11 mouse cellular contexts compared by ENCODE assay signal in genomic region chr5:120437539-120437938, GRCm38 (mm10). TPM values are rescaled to one million over a fixed set of nuclear protein-coding genes. Genes with fewer than 3 reads are reported as not detected.
DNase-seq lines count a peak whose midpoint lies in the region; ATAC-seq and TF ChIP-seq lines count a peak whose summit lies in the region.
"Had no signal": no experiment of that assay in that cellular context is flagged by ENCODE, and none has a peak within 500 bp of the region (broad histone marks: within the 10 kb centered on the region; RNA-seq: fewer than 3 reads in every experiment).

No protein-coding gene starts in this region.

- no peak overlapping the region for H3K27ac ChIP-seq in lung, embryonic 15.5 days
- no peak overlapping the region for H3K27ac ChIP-seq in forebrain, embryonic 16.5 days (ENCODE audit: low read length)
- peak overlapping the region; percentile 91 for H3K27ac ChIP-seq in midbrain, embryonic 10.5 days (replicated peaks)
- H3K27ac ChIP-seq in stomach, postnatal 0 days (replicated peaks): no peak overlapping the region
- H3K27ac ChIP-seq: liver, embryonic 13.5 days had no signal

- H3K4me2 ChIP-seq in lung, embryonic 15.5 days: no peak overlapping the region
- peak overlapping the region; percentile 36 for H3K4me2 ChIP-seq in forebrain, embryonic 16.5 days (ENCODE audit: low read length)
- peak overlapping the region; percentile 37; the same call in 1 of the 2 replicates for H3K4me2 ChIP-seq in stomach, postnatal 0 days (replicated peaks; ENCODE audit: low read depth)
- H3K4me2 ChIP-seq: liver, embryonic 13.5 days had no signal

- DNase-seq in lung, adult 2 months: no peak
- peak; percentile 50 for DNase-seq in midbrain, embryonic 10.5 days (ENCODE audit: low spot score)
- DNase-seq in stomach, postnatal 0 days (ENCODE audit: low spot score): no peak
- no peak for DNase-seq in ovary, adult 18-20 months (ENCODE audit: low spot score)
- no peak for DNase-seq in kidney, adult 11 months
- DNase-seq: cerebellum, adult 9-10 months; layer of hippocampus, adult 9-11 months; liver, embryonic 13.5 days; thymus, adult 18-20 months had no signal

- no peak for TF ChIP-seq POLR2A in lung, adult 2 months (IDR thresholded peaks at IDR 0.05; ENCODE audit: borderline replicate concordance, extremely low read depth, low read depth, low read length)

- no peaks in the 10 kb centered on the region for H3K36me3 ChIP-seq in lung, embryonic 15.5 days
- H3K36me3 ChIP-seq in forebrain, embryonic 16.5 days (ENCODE audit: control insufficient read depth, insufficient read depth): no peaks in the 10 kb centered on the region
- peaks cover 3% of the 10 kb centered on the region; the same call in 1 of the 2 replicates for H3K36me3 ChIP-seq in midbrain, embryonic 10.5 days
- no peaks in the 10 kb centered on the region for H3K36me3 ChIP-seq in stomach, postnatal 0 days (ENCODE audit: control insufficient read depth, insufficient read depth, low read length)
- H3K36me3 ChIP-seq: liver, embryonic 13.5 days had no signal

- no peak for TF ChIP-seq EP300 in stomach, postnatal 0 days (optimal IDR thresholded peaks at IDR 0.05)

- no peaks in the 10 kb centered on the region for H3K9me3 ChIP-seq in lung, embryonic 15.5 days
- H3K9me3 ChIP-seq in forebrain, embryonic 16.5 days (ENCODE audit: control insufficient read depth, low read length): no peaks in the 10 kb centered on the region
- no peaks in the 10 kb centered on the region for H3K9me3 ChIP-seq in midbrain, embryonic 10.5 days (replicated peaks)
- H3K9me3 ChIP-seq in stomach, postnatal 0 days (ENCODE audit: control insufficient read depth, low read length): no peaks in the 10 kb centered on the region
- H3K9me3 ChIP-seq: liver, embryonic 13.5 days had no signal

- H3K27me3 ChIP-seq in lung, embryonic 15.5 days: peaks cover 97% of the 10 kb centered on the region
- peaks cover 63% of the 10 kb centered on the region for H3K27me3 ChIP-seq in forebrain, embryonic 16.5 days (replicated peaks; ENCODE audit: control insufficient read depth, insufficient read depth, low read length)
- peaks cover 98% of the 10 kb centered on the region for H3K27me3 ChIP-seq in midbrain, embryonic 10.5 days (ENCODE audit: low read depth, poor library complexity, severe bottlenecking)
- peaks cover 46% of the 10 kb centered on the region for H3K27me3 ChIP-seq in stomach, postnatal 0 days (ENCODE audit: control insufficient read depth, insufficient read depth, low read length)

- H3K4me1 ChIP-seq in lung, embryonic 15.5 days: peaks cover 26% of the 10 kb centered on the region
- H3K4me1 ChIP-seq in lung, adult 2 months (ENCODE audit: control insufficient read depth, insufficient read depth, low read length): no peaks in the 10 kb centered on the region; the same call in none of the 2 replicates
- peaks cover 28% of the 10 kb centered on the region for H3K4me1 ChIP-seq in forebrain, embryonic 16.5 days (replicated peaks; ENCODE audit: control insufficient read depth, insufficient read depth, low read length)
- peaks cover 78% of the 10 kb centered on the region for H3K4me1 ChIP-seq in midbrain, embryonic 10.5 days
- H3K4me1 ChIP-seq in stomach, postnatal 0 days (replicated peaks; ENCODE audit: control insufficient read depth, insufficient read depth): no peaks in the 10 kb centered on the region; the same call in 1 of the 2 replicates

- no peak for ATAC-seq in lung, embryonic 15.5 days (ENCODE audit: borderline replicate concordance, extremely low read depth, low FRiP score, low TSS enrichment)
- no peak for ATAC-seq in forebrain, embryonic 16.5 days
- ATAC-seq in stomach, postnatal 0 days (ENCODE audit: low FRiP score, low TSS enrichment): no peak

- WGBS in lung, embryonic 15.5 days: 1% methylated on average over 17 of the region's 17 CpGs
- 4% methylated on average over 17 of the region's 17 CpGs for WGBS in lung, adult 2 months
- WGBS in forebrain, embryonic 16.5 days: 1% methylated on average over 17 of the region's 17 CpGs
- WGBS in midbrain, embryonic 10.5 days: under 1% methylated on average over 17 of the region's 17 CpGs
- under 1% methylated on average over 17 of the region's 17 CpGs for WGBS in stomach, postnatal 0 days

- no peak overlapping the region for H3K9ac ChIP-seq in lung, embryonic 15.5 days
- H3K9ac ChIP-seq in forebrain, embryonic 16.5 days (replicated peaks; ENCODE audit: low read depth, low read length): no peak overlapping the region
- no peak overlapping the region for H3K9ac ChIP-seq in stomach, postnatal 0 days (ENCODE audit: low read length)
- H3K9ac ChIP-seq: liver, embryonic 13.5 days had no signal

- 0 out of 2 replicates have a peak overlapping the region, but pooled peaks have one; percentile 4 for H3K4me3 ChIP-seq in lung, embryonic 15.5 days
- no peak overlapping the region for H3K4me3 ChIP-seq in lung, adult 2 months (replicated peaks; ENCODE audit: extremely low read depth, low read depth, low read length)
- no peak overlapping the region for H3K4me3 ChIP-seq in forebrain, embryonic 16.5 days (replicated peaks; ENCODE audit: low read length)
- peak overlapping the region; percentile 59 for H3K4me3 ChIP-seq in midbrain, embryonic 10.5 days
- H3K4me3 ChIP-seq in stomach, postnatal 0 days (ENCODE audit: low read depth, low read length): no peak overlapping the region; the same call in 1 of the 2 replicates
- H3K4me3 ChIP-seq: liver, embryonic 13.5 days had no signal

- TF ChIP-seq CTCF in lung, adult 2 months (IDR thresholded peaks at IDR 0.05; ENCODE audit: insufficient read depth, low read length): no peak
- TF ChIP-seq CTCF in stomach, postnatal 0 days (IDR thresholded peaks at IDR 0.05; ENCODE audit: low read depth): no peak

RNA-seq across cellular contexts. Expression of gene Lhx5, which starts 6.0 kb away (rescaled TPM):
- polyA plus RNA-seq in lung, embryonic 15.5 days (2015; fragmentation: Nextera tagmentation; extraction: Ambion mirVana): 0.05 TPM in 1 of 2 replicates, not detected in the other
- not detected in 2 replicates for polyA plus RNA-seq in lung, adult 2 months (2012; rRNA removed)
- 3.8 and 7.0 TPM in 2 replicates for polyA plus RNA-seq in forebrain, embryonic 16.5 days (2015; fragmentation: Nextera tagmentation; extraction: Ambion mirVana)
- 23.5 and 30.5 TPM in 2 replicates for polyA plus RNA-seq in midbrain, embryonic 10.5 days (2016; fragmentation: Nextera tagmentation; extraction: Ambion mirVana)
- 0.16 and 0.18 TPM in 2 replicates for polyA plus RNA-seq in stomach, postnatal 0 days (2015; fragmentation: Nextera tagmentation; extraction: Ambion mirVana)
- polyA plus RNA-seq: liver, embryonic 13.5 days had no signal

RNA-seq across cellular contexts. Expression of gene Sdsl, which starts 35.1 kb away (rescaled TPM):
- 7.3 and 7.6 TPM in 2 replicates for polyA plus RNA-seq in lung, embryonic 15.5 days (2015; fragmentation: Nextera tagmentation; extraction: Ambion mirVana)
- 2.1 and 2.3 TPM in 2 replicates for polyA plus RNA-seq in lung, adult 2 months (2012; rRNA removed)
- 1.9 and 2.3 TPM in 2 replicates for polyA plus RNA-seq in forebrain, embryonic 16.5 days (2015; fragmentation: Nextera tagmentation; extraction: Ambion mirVana)
- polyA plus RNA-seq in midbrain, embryonic 10.5 days (2016; fragmentation: Nextera tagmentation; extraction: Ambion mirVana): 5.5 and 6.2 TPM in 2 replicates
- polyA plus RNA-seq in stomach, postnatal 0 days (2015; fragmentation: Nextera tagmentation; extraction: Ambion mirVana): 16.2 and 16.8 TPM in 2 replicates

RNA-seq across cellular contexts. Expression of gene Sds, which starts 38.8 kb away (rescaled TPM):
- polyA plus RNA-seq in lung, embryonic 15.5 days (2015; fragmentation: Nextera tagmentation; extraction: Ambion mirVana): not detected in 2 replicates
- 0.65 and 0.70 TPM in 2 replicates for polyA plus RNA-seq in lung, adult 2 months (2012; rRNA removed)
- polyA plus RNA-seq in forebrain, embryonic 16.5 days (2015; fragmentation: Nextera tagmentation; extraction: Ambion mirVana): not detected in 2 replicates
- polyA plus RNA-seq in midbrain, embryonic 10.5 days (2016; fragmentation: Nextera tagmentation; extraction: Ambion mirVana): not detected in 2 replicates
- polyA plus RNA-seq in stomach, postnatal 0 days (2015; fragmentation: Nextera tagmentation; extraction: Ambion mirVana): not detected in 2 replicates
- polyA plus RNA-seq: liver, embryonic 13.5 days had no signal

Comparison
In these comparisons a context has a peak if more than half of its experiments do, and no peak if none do; other contexts are left out.
1. H3K4me3 ChIP-seq: peak in lung, embryonic 15.5 days (single experiment) and midbrain, embryonic 10.5 days (single experiment); none in lung, adult 2 months (single experiment), forebrain, embryonic 16.5 days (single experiment) and stomach, postnatal 0 days (single experiment).